Mouse (Mus musculus) neural tube, embryonic 14.5 days (tissue): ENCODE data around the gene Dnajc28. TPM values are rescaled to one million over a fixed set of nuclear protein-coding genes. Genes with fewer than 3 reads are reported as not detected.

Source experiments
- ATAC-seq: fragments of 200-750 bp; cut with Nextera tagmentation; 2 replicates; pipeline ENCODE4 v1.8.0; 2017; ENCODE audit warnings: low read depth, mild to moderate bottlenecking, moderate TSS enrichment, moderate library complexity
- H3K27ac ChIP-seq: fragments of 300-500 bp; sonication (generic); 2 replicates; pipeline ENCODE4 v1.5.1; 2014; ENCODE audit warnings: low read depth, mild to moderate bottlenecking, control low read depth, low read length, moderate library complexity, mixed read lengths
- H3K27me3 ChIP-seq: fragments of 300-500 bp; sonication (generic); 2 replicates; pipeline ENCODE4 v1.6.1; 2014; ENCODE audit warnings: low read length; ENCODE audit not compliant: control insufficient read depth, insufficient read depth
- H3K36me3 ChIP-seq: fragments of 300-500 bp; sonication (generic); 2 replicates; pipeline ENCODE4 v1.6.1; 2014; ENCODE audit warnings: low read length, mixed read lengths; ENCODE audit not compliant: control insufficient read depth, insufficient read depth
- H3K4me1 ChIP-seq: fragments of 300-500 bp; sonication (generic); 2 replicates; pipeline ENCODE4 v1.6.1; 2014; ENCODE audit warnings: low read length; ENCODE audit not compliant: control insufficient read depth, insufficient read depth
- H3K4me2 ChIP-seq: fragments of 300-500 bp; sonication (generic); 2 replicates; pipeline ENCODE4 v1.6.1; 2014; ENCODE audit warnings: mild to moderate bottlenecking, low read depth, low read length, control low read depth
- H3K4me3 ChIP-seq: fragments of 300-500 bp; sonication (generic); 2 replicates; pipeline ENCODE4 v1.5.1; 2014; ENCODE audit warnings: low read depth, low read length, control low read depth, mixed read lengths
- H3K9ac ChIP-seq: fragments of 300-500 bp; sonication (generic); replicated peaks from 2 replicates; pipeline ENCODE4 v1.6.1; 2014; ENCODE audit warnings: low read depth, mild to moderate bottlenecking, control low read depth, low read length, mixed read lengths
- H3K9me3 ChIP-seq: fragments of 300-500 bp; sonication (generic); 2 replicates; pipeline ENCODE4 v1.6.1; 2016; ENCODE audit warnings: low read length; ENCODE audit not compliant: control insufficient read depth
- WGBS: fragments of 180-500 bp; shearing (Covaris S2); extraction: QIAGEN DNeasy Blood & Tissue Kit; methylation state at CpG from one replicate; pipeline ENCODE4 v1.1.7; 2014; 5-methylcytosine and 5-hydroxymethylcytosine counted together
- polyA plus RNA-seq: library from polyadenylated mRNA; unstranded; fragments of >200 nt; fragmentation: Nextera tagmentation; extraction: Ambion mirVana; gene quantifications from 2 replicates; pipeline ENCODE4 v1.2.1, GENCODE M21; 2014

The Dnajc28 gene
- polyA plus RNA-seq, 1 experiment from 2014 or later, result 5.2 TPM

GRCm38 (mm10) chr16:91640171-91640570 is 21.3 kb upstream of the Dnajc28 start:
- no peak for ATAC-seq
- Histone ChIP-seq H3K36me3 (peaks cover 50% of the 10 kb centered on the region; the same call in 1 of the 2 replicates), H3K4me3 (no peak overlapping the region), H3K4me1 (no peaks in the 10 kb centered on the region), H3K4me2 (no peak overlapping the region), H3K9ac (no peak overlapping the region), H3K9me3 (no peaks in the 10 kb centered on the region), H3K27ac (no peak overlapping the region), H3K27me3 (no peaks in the 10 kb centered on the region)
- WGBS, result 93% methylated on average over 8 of the region's 8 CpGs

DNA sequence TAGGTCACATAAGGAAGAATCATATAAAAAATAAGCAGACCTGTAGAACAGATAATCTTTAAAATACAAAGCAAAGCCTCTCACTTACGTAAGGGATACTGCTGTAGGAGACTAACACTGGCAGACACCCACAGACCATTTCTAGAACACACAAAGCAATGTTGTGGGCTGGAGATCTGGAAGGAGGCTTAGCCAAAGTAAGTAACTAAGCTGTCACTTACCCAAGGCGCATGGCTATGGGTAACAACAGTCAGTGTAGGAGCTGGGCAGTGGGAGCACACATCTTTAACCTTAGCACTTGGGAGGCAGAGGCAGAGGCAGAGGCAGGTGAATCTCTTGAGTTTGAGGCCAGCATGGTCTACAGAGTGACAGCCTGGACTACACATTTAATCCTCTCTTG is 20.8 kb upstream of the Dnajc28 start:
- Histone ChIP-seq H3K9me3 (no peaks in the 10 kb centered on the region), H3K27me3 (no peaks in the 10 kb centered on the region), H3K36me3 (peaks cover 53% of the 10 kb centered on the region; the same call in 1 of the 2 replicates), H3K9ac (no peak overlapping the region), H3K4me3 (no peak overlapping the region), H3K27ac (no peak overlapping the region), H3K4me2 (no peak overlapping the region), H3K4me1 (no peaks in the 10 kb centered on the region)
- WGBS, result 95% methylated on average over 2 of the region's 2 CpGs
- ATAC-seq, result no peak

GRCm38 (mm10) chr16:91639161-91639560 is 20.3 kb upstream of the Dnajc28 start:
- 95% methylated on average over 5 of the region's 5 CpGs for WGBS
- ATAC-seq, result no peak

GRCm38 (mm10) chr16:91633641-91634040 is 14.8 kb upstream of the Dnajc28 start:
- Histone ChIP-seq H3K4me3 (no peak overlapping the region), H3K27me3 (no peaks in the 10 kb centered on the region), H3K4me1 (no peaks in the 10 kb centered on the region), H3K36me3 (peaks cover 54% of the 10 kb centered on the region), H3K27ac (no peak overlapping the region), H3K9ac (no peak overlapping the region), H3K4me2 (no peak overlapping the region), H3K9me3 (no peaks in the 10 kb centered on the region)
- 93% methylated on average over 12 of the region's 12 CpGs for WGBS
- no peak for ATAC-seq

More at GRCm38 (mm10) chr16:91639161-91639560, 20.3 kb upstream of the Dnajc28 start:
- Histone ChIP-seq H3K27ac (no peak overlapping the region), H3K27me3 (no peaks in the 10 kb centered on the region), H3K9me3 (no peaks in the 10 kb centered on the region), H3K36me3 (peaks cover 53% of the 10 kb centered on the region; the same call in 1 of the 2 replicates), H3K4me2 (no peak overlapping the region), H3K4me3 (no peak overlapping the region), H3K4me1 (no peaks in the 10 kb centered on the region), H3K9ac (no peak overlapping the region)

- no peak for ATAC-seq
- Histone ChIP-seq H3K4me3 (no peak overlapping the region), H3K9me3 (no peaks in the 10 kb centered on the region), H3K27me3 (no peaks in the 10 kb centered on the region), H3K36me3 (peaks cover 52% of the 10 kb centered on the region), H3K4me1 (no peaks in the 10 kb centered on the region), H3K4me2 (no peak overlapping the region), H3K27ac (no peak overlapping the region), H3K9ac (no peak overlapping the region)
- 95% methylated on average over 7 of the region's 7 CpGs for WGBS
These were observed 14.1 kb upstream of the Dnajc28 start for GRCm38 (mm10) chr16:91632940-91633339.

- WGBS, result 71% methylated on average over 5 of the region's 5 CpGs
- Histone ChIP-seq H3K9me3 (no peaks in the 10 kb centered on the region), H3K27me3 (no peaks in the 10 kb centered on the region), H3K27ac (no peak overlapping the region), H3K4me1 (no peaks in the 10 kb centered on the region), H3K9ac (no peak overlapping the region), H3K36me3 (peaks cover 47% of the 10 kb centered on the region), H3K4me2 (no peak overlapping the region), H3K4me3 (no peak overlapping the region)
- no peak for ATAC-seq
These were observed 13.6 kb upstream of the Dnajc28 start for GRCm38 (mm10) chr16:91632439-91632838.

- Histone ChIP-seq H3K36me3 (peaks cover 34% of the 10 kb centered on the region), H3K4me1 (no peaks in the 10 kb centered on the region), H3K4me2 (no peak overlapping the region), H3K27ac (no peak overlapping the region), H3K9me3 (no peaks in the 10 kb centered on the region), H3K4me3 (no peak overlapping the region), H3K9ac (no peak overlapping the region), H3K27me3 (no peaks in the 10 kb centered on the region)
- no peak for ATAC-seq
- WGBS, result 48% methylated on average over 1 of the region's 1 CpGs
These were observed 11.8 kb upstream of the Dnajc28 start for GRCm38 (mm10) chr16:91630584-91630983.

DNA sequence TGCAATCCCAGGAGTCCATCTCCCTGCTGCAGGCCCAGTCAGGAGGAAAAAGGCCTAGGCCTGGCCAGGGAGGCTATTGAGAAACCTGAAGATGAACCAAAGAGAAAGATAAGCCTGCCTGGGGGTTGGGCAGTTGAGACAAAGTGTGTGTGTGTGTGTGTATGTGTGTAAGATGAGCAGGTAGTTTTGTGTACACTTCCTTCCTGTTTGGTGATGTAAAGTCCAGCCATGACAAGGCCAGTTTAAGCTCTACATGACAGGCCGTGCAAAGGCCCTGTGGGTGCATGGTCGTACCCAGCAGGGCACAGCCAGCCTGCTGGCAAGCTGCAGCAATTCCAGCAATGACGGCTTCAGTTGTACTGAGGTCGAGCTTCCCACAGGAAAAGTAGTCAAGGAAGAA is 10.9 kb upstream of the Dnajc28 start:
- no peaks in the 10 kb centered on the region for H3K27me3 ChIP-seq
- no peak overlapping the region for H3K27ac ChIP-seq
- H3K4me1 ChIP-seq, result no peaks in the 10 kb centered on the region
- ATAC-seq, result no peak
- WGBS, result 85% methylated on average over 4 of the region's 4 CpGs
- H3K9me3 ChIP-seq, result no peaks in the 10 kb centered on the region
- no peak overlapping the region for H3K4me2 ChIP-seq
- no peak overlapping the region for H3K4me3 ChIP-seq
- H3K36me3 ChIP-seq, result peaks cover 28% of the 10 kb centered on the region
- H3K9ac ChIP-seq, result no peak overlapping the region

GRCm38 (mm10) chr16:91628673-91629072 is 9.8 kb upstream of the Dnajc28 start:
- Histone ChIP-seq H3K4me1 (no peaks in the 10 kb centered on the region), H3K4me3 (no peak overlapping the region), H3K27me3 (no peaks in the 10 kb centered on the region), H3K36me3 (peaks cover 26% of the 10 kb centered on the region), H3K9me3 (no peaks in the 10 kb centered on the region), H3K27ac (no peak overlapping the region), H3K9ac (no peak overlapping the region), H3K4me2 (no peak overlapping the region)
- no peak for ATAC-seq
- WGBS, result 92% methylated on average over 3 of the region's 3 CpGs
